Mouse (Mus musculus) G1E-ER4 (cell line): Measurements from ENCODE around the gene Myod1. TPM values are rescaled to one million over a fixed set of nuclear protein-coding genes. Genes with fewer than 3 reads are reported as not detected.

ENCODE experiments used
- GATA1 ChIP-seq: IDR thresholded peaks from one replicate; pipeline ENCODE4 v1.8.0; 2012; ENCODE audit warnings: low read length, inconsistent platforms
- polyA plus RNA-seq: library from polyadenylated mRNA; stranded (reverse); fragments of >175 nt; gene quantifications from 2 replicates; pipeline ENCODE4 v1.2.3, GENCODE M21; 2012

Gene Myod1
- polyA plus RNA-seq: 0.04 TPM in 1 of 2 replicates, not detected in the other

- TF ChIP-seq GATA1: no peak
Measured at GRCm38 (mm10) chr7:46376172-46377007, at the start of gene Myod1. Myod1 (plus strand) TSS chr7:46376474.

GRCm38 (mm10) chr7:46327896-46328295 lies 48.4 kb upstream of the Myod1 start:
- no peak for TF ChIP-seq GATA1

- no peak for TF ChIP-seq GATA1
Measured at GRCm38 (mm10) chr7:46337397-46337796, 38.9 kb upstream of the Myod1 start.

- TF ChIP-seq GATA1: no peak
Measured at GRCm38 (mm10) chr7:46339818-46340217, 36.5 kb upstream of the Myod1 start.

GRCm38 (mm10) chr7:46340295-46340694 lies 36.0 kb upstream of the Myod1 start:
- no peak for TF ChIP-seq GATA1

GRCm38 (mm10) chr7:46341471-46341870 lies 34.8 kb upstream of the Myod1 start:
- TF ChIP-seq GATA1: no peak

GRCm38 (mm10) chr7:46347692-46348091 lies 28.6 kb upstream of the Myod1 start:
- TF ChIP-seq GATA1: no peak

GRCm38 (mm10) chr7:46348813-46349212 lies 27.5 kb upstream of the Myod1 start:
- TF ChIP-seq GATA1: no peak

GRCm38 (mm10) chr7:46350119-46350702 lies 26.1 kb upstream of the Myod1 start:
- peak; percentile 60 for TF ChIP-seq GATA1

- TF ChIP-seq GATA1: no peak
Measured at GRCm38 (mm10) chr7:46352748-46353147, 23.5 kb upstream of the Myod1 start.

GRCm38 (mm10) chr7:46353216-46353615 lies 23.1 kb upstream of the Myod1 start:
- no peak for TF ChIP-seq GATA1

GRCm38 (mm10) chr7:46353875-46354274 lies 22.4 kb upstream of the Myod1 start:
- no peak for TF ChIP-seq GATA1

GRCm38 (mm10) chr7:46361776-46362175 lies 14.5 kb upstream of the Myod1 start:
- TF ChIP-seq GATA1: no peak

GRCm38 (mm10) chr7:46364154-46364553 lies 12.1 kb upstream of the Myod1 start:
- TF ChIP-seq GATA1: no peak

GRCm38 (mm10) chr7:46365810-46366209 lies 10.5 kb upstream of the Myod1 start:
- TF ChIP-seq GATA1: no peak

- TF ChIP-seq GATA1: no peak
Measured at GRCm38 (mm10) chr7:46371104-46371503, 5.2 kb upstream of the Myod1 start.

GRCm38 (mm10) chr7:46377008-46377346 lies 703 bp downstream of the Myod1 start:
- TF ChIP-seq GATA1: no peak
